Mouse (Mus musculus): ENCODE data around the gene Itgb5. TPM values are rescaled to one million over a fixed set of nuclear protein-coding genes. Genes with fewer than 3 reads are reported as not detected.

The Itgb5 gene
- polyA plus RNA-seq, 1 experiment from 2014 or later = 29.4 TPM

DNA sequence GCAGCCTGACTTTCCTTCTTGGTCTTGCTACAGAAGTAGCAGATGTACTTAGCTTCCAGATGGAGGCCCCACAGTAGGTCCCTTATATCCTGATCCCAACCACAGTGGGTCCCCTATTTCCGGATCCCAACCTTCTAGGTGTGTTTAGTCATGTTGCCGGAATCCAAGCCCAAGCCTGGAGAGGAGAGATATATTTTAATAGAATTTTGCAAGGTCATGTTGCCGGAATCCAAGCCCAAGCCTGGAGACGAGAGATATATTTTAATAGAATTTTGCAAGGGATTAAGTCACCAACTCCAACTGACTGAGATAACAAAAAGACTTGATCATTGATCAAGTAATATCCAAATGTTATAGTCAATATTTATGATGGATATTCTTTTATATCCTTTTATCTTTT lies 51.3 kb downstream of the Itgb5 start:
- H3K4me3 ChIP-seq (ENCODE audit: low read length) = no peak overlapping the region
- ATAC-seq (replicated peaks; ENCODE audit: extremely low read depth, insufficient read depth, low FRiP score) = no peak
- no peak overlapping the region for H3K27ac ChIP-seq (ENCODE audit: low read length)
- WGBS = 90% methylated on average over 4 of the region's 4 CpGs
- H3K36me3 ChIP-seq (ENCODE audit: control insufficient read depth, insufficient read depth) = no peaks in the 10 kb centered on the region
- no peaks in the 10 kb centered on the region for H3K9me3 ChIP-seq (replicated peaks; ENCODE audit: control insufficient read depth, low read length)
- H3K4me1 ChIP-seq (ENCODE audit: control insufficient read depth, insufficient read depth, low read length) = peaks cover 69% of the 10 kb centered on the region
- H3K27me3 ChIP-seq (ENCODE audit: control insufficient read depth, insufficient read depth, low read length) = no peaks in the 10 kb centered on the region
- H3K9ac ChIP-seq (ENCODE audit: low read length) = no peak overlapping the region
- H3K4me2 ChIP-seq (ENCODE audit: low read depth, low read length) = no peak overlapping the region

- Histone ChIP-seq H3K4me1 (ENCODE audit: control insufficient read depth, insufficient read depth, low read length) (peaks cover 67% of the 10 kb centered on the region), H3K27me3 (ENCODE audit: control insufficient read depth, insufficient read depth, low read length) (no peaks in the 10 kb centered on the region), H3K9ac (ENCODE audit: low read length) (no peak overlapping the region), H3K9me3 (replicated peaks; ENCODE audit: control insufficient read depth, low read length) (no peaks in the 10 kb centered on the region), H3K4me3 (ENCODE audit: low read length) (no peak overlapping the region), H3K36me3 (ENCODE audit: control insufficient read depth, insufficient read depth) (no peaks in the 10 kb centered on the region), H3K27ac (ENCODE audit: low read length) (peak overlapping the region; percentile 86), H3K4me2 (ENCODE audit: low read depth, low read length) (no peak overlapping the region)
- WGBS = 26% methylated on average over 4 of the region's 4 CpGs
- ATAC-seq (replicated peaks; ENCODE audit: extremely low read depth, insufficient read depth, low FRiP score) = peak; percentile 86
Observed at GRCm38 (mm10) chr16:33882540-33882939, 53.1 kb downstream of the Itgb5 start.

DNA sequence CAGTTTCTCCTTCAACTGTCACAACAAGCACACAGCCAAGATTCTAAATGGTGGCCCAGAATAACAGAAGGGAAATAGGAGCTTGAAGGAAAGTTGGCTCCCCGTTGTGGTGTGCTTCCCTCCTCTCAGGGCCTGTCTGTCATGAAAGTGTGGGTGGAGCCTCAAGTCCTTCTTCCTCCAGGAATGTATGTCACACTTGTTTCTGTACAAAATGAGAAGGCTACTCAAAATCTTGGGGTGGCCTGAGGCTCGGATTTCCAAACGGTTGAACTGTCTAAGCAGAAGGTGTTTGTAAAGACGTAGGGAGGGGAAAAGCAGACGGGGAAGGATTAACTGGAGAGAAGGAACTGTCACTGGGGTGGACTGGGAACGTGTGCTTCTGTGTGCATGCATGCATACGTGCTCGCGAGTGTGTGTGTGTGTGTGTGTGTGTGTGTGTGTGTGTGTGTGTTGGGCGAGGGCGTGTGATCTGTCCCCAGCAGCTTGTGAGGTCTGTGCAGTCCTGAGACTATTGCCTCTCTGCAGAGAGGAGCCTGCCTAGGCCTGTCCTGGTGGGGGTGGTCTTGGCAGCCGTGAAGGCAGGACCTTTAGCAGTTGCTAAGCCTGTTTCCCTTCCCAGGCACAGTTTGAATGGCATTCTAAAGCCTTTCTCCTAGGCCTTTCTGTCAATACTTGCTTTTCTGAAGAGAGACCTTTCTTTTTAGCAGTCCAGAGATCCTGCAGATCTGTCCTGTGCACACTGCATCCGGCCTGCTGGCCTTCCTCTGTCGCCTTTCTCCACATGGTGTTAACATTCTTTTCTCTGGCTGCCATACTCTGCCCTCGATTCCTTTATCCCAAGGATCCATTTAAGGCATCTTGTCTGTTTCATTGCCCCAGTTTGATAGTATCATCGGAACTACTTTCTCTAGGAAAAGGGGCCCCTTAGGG lies 53.8 kb downstream of the Itgb5 start:
- no peak overlapping the region for H3K9ac ChIP-seq (ENCODE audit: low read length)
- no peak overlapping the region for H3K4me3 ChIP-seq (ENCODE audit: low read length)
- no peaks in the 10 kb centered on the region for H3K9me3 ChIP-seq (replicated peaks; ENCODE audit: control insufficient read depth, low read length)
- no peaks in the 10 kb centered on the region for H3K36me3 ChIP-seq (ENCODE audit: control insufficient read depth, insufficient read depth)
- WGBS = 47% methylated on average over 16 of the region's 16 CpGs
- H3K27me3 ChIP-seq (ENCODE audit: control insufficient read depth, insufficient read depth, low read length) = no peaks in the 10 kb centered on the region
- ATAC-seq (replicated peaks; ENCODE audit: extremely low read depth, insufficient read depth, low FRiP score) = 0 out of 2 replicates have a peak, but pooled peaks have one; percentile 15
- H3K4me1 ChIP-seq (ENCODE audit: control insufficient read depth, insufficient read depth, low read length) = peaks cover 60% of the 10 kb centered on the region
- H3K4me2 ChIP-seq (ENCODE audit: low read depth, low read length) = no peak overlapping the region
- peak overlapping the region; percentile 86 for H3K27ac ChIP-seq (ENCODE audit: low read length)

GRCm38 (mm10) chr16:33884201-33884600 lies 54.7 kb downstream of the Itgb5 start:
- Histone ChIP-seq H3K27ac (ENCODE audit: low read length) (peak overlapping the region; percentile 86), H3K36me3 (ENCODE audit: control insufficient read depth, insufficient read depth) (no peaks in the 10 kb centered on the region), H3K4me2 (ENCODE audit: low read depth, low read length) (no peak overlapping the region), H3K9me3 (replicated peaks; ENCODE audit: control insufficient read depth, low read length) (no peaks in the 10 kb centered on the region), H3K9ac (ENCODE audit: low read length) (no peak overlapping the region), H3K27me3 (ENCODE audit: control insufficient read depth, insufficient read depth, low read length) (no peaks in the 10 kb centered on the region), H3K4me1 (ENCODE audit: control insufficient read depth, insufficient read depth, low read length) (peaks cover 53% of the 10 kb centered on the region), H3K4me3 (ENCODE audit: low read length) (no peak overlapping the region)
- ATAC-seq (replicated peaks; ENCODE audit: extremely low read depth, insufficient read depth, low FRiP score) = no peak
- 64% methylated on average over 5 of the region's 5 CpGs for WGBS

- H3K27ac ChIP-seq (ENCODE audit: low read length) = no peak overlapping the region
- no peak overlapping the region for H3K4me2 ChIP-seq (ENCODE audit: low read depth, low read length)
- 41% methylated on average over 11 of the region's 11 CpGs for WGBS
- no peak overlapping the region for H3K4me3 ChIP-seq (ENCODE audit: low read length)
- no peak overlapping the region for H3K9ac ChIP-seq (ENCODE audit: low read length)
- no peaks in the 10 kb centered on the region for H3K27me3 ChIP-seq (ENCODE audit: control insufficient read depth, insufficient read depth, low read length)
- no peak for ATAC-seq (replicated peaks; ENCODE audit: extremely low read depth, insufficient read depth, low FRiP score)
- no peaks in the 10 kb centered on the region for H3K36me3 ChIP-seq (ENCODE audit: control insufficient read depth, insufficient read depth)
- H3K4me1 ChIP-seq (ENCODE audit: control insufficient read depth, insufficient read depth, low read length) = peaks cover 46% of the 10 kb centered on the region
- no peaks in the 10 kb centered on the region for H3K9me3 ChIP-seq (replicated peaks; ENCODE audit: control insufficient read depth, low read length)
Observed at GRCm38 (mm10) chr16:33885021-33885471, 55.6 kb downstream of the Itgb5 start.

- no peak overlapping the region for H3K27ac ChIP-seq (ENCODE audit: low read length)
- no peaks in the 10 kb centered on the region for H3K27me3 ChIP-seq (ENCODE audit: control insufficient read depth, insufficient read depth, low read length)
- 79% methylated on average over 14 of the region's 14 CpGs for WGBS
- no peak overlapping the region for H3K4me2 ChIP-seq (ENCODE audit: low read depth, low read length)
- H3K9ac ChIP-seq (ENCODE audit: low read length) = no peak overlapping the region
- no peaks in the 10 kb centered on the region for H3K36me3 ChIP-seq (ENCODE audit: control insufficient read depth, insufficient read depth)
- no peak overlapping the region for H3K4me3 ChIP-seq (ENCODE audit: low read length)
- ATAC-seq (replicated peaks; ENCODE audit: extremely low read depth, insufficient read depth, low FRiP score) = no peak
- no peaks in the 10 kb centered on the region for H3K9me3 ChIP-seq (replicated peaks; ENCODE audit: control insufficient read depth, low read length)
- peaks cover 51% of the 10 kb centered on the region for H3K4me1 ChIP-seq (ENCODE audit: control insufficient read depth, insufficient read depth, low read length)
Observed at GRCm38 (mm10) chr16:33885671-33886328, 56.3 kb downstream of the Itgb5 start.

DNA sequence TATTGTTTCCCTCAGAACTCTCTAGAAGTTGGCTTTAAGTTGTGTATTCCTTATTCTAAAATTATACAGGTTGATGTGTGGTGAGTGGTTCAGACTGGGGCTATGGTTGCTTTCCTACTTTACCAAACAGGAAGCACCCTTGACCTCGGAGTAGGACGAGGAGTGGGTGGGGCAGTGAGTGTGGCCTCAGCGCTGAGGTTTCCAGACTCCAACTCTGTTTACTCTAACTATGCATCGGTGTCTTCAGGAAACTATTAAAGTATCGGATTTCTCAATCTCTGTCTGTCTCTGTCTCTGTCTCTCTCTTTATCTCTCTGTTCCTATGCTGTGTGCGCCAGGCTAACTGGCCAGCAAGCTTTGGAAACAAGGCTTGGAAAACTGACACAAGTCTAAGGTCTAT lies 57.2 kb downstream of the Itgb5 start:
- H3K9me3 ChIP-seq (replicated peaks; ENCODE audit: control insufficient read depth, low read length) = no peaks in the 10 kb centered on the region
- H3K4me1 ChIP-seq (ENCODE audit: control insufficient read depth, insufficient read depth, low read length) = peaks cover 57% of the 10 kb centered on the region
- H3K9ac ChIP-seq (ENCODE audit: low read length) = no peak overlapping the region
- no peaks in the 10 kb centered on the region for H3K36me3 ChIP-seq (ENCODE audit: control insufficient read depth, insufficient read depth)
- H3K4me3 ChIP-seq (ENCODE audit: low read length) = no peak overlapping the region
- no peak overlapping the region for H3K4me2 ChIP-seq (ENCODE audit: low read depth, low read length)
- no peaks in the 10 kb centered on the region for H3K27me3 ChIP-seq (ENCODE audit: control insufficient read depth, insufficient read depth, low read length)
- H3K27ac ChIP-seq (ENCODE audit: low read length) = no peak overlapping the region
- WGBS = 52% methylated on average over 6 of the region's 6 CpGs
- no peak for ATAC-seq (replicated peaks; ENCODE audit: extremely low read depth, insufficient read depth, low FRiP score)

DNA sequence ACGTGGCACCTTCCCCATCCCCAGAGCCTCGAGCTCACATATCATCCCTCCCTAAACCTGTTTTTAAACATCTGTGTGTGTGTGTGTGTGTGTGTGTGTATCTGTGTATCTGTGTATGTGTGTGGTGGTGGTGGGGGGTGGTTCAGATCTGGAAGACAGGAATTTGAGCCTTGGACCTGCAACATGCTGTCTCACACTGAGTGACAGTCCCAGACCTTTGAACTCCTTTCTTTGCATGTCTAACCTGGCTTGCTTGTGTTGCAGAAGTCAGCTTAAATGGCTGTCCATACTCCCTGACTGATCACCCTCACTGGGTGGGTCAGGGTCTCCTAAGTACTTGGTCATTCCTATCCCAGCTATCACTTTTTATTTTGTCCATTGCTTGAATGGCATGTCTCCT lies 58.5 kb downstream of the Itgb5 start:
- Histone ChIP-seq H3K4me2 (ENCODE audit: low read depth, low read length) (no peak overlapping the region), H3K36me3 (ENCODE audit: control insufficient read depth, insufficient read depth) (no peaks in the 10 kb centered on the region), H3K9ac (ENCODE audit: low read length) (no peak overlapping the region), H3K9me3 (replicated peaks; ENCODE audit: control insufficient read depth, low read length) (no peaks in the 10 kb centered on the region), H3K4me3 (ENCODE audit: low read length) (no peak overlapping the region), H3K27me3 (ENCODE audit: control insufficient read depth, insufficient read depth, low read length) (no peaks in the 10 kb centered on the region), H3K27ac (ENCODE audit: low read length) (no peak overlapping the region), H3K4me1 (ENCODE audit: control insufficient read depth, insufficient read depth, low read length) (peaks cover 53% of the 10 kb centered on the region)
- no peak for ATAC-seq (replicated peaks; ENCODE audit: extremely low read depth, insufficient read depth, low FRiP score)
- 80% methylated on average over 2 of the region's 2 CpGs for WGBS

DNA sequence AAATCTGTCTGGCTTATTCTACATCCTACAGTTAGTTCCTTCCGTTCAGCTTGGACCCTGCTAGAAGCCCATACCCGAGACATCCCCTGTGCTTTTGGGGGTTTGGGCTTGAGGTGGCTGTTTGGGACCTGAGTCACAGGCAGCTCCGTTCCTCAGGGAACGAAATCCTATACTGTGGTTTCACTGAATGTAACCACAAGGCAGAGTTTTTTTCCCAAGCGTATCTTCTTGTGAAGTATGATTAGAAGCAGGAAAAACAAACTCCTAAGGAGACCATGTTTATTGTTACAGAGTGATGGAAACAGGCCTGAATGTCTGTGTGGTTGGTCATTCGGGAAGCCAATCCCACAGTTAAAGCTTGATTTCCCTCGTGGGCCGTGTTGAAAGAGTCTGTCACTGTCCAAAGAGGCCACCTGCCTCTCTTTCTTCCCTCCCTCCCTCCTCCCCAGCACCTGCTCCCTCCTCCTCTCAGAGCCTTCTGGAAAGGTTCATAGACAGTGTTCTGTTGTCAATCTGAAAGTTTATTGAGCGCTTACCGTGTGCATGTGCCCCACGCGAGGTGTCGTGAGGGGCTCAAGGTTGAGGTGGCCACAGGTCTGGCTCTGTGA lies 59.6 kb downstream of the Itgb5 start:
- WGBS = 83% methylated on average over 13 of the region's 13 CpGs
- Histone ChIP-seq H3K36me3 (ENCODE audit: control insufficient read depth, insufficient read depth) (no peaks in the 10 kb centered on the region), H3K4me1 (ENCODE audit: control insufficient read depth, insufficient read depth, low read length) (peaks cover 45% of the 10 kb centered on the region), H3K27me3 (ENCODE audit: control insufficient read depth, insufficient read depth, low read length) (no peaks in the 10 kb centered on the region), H3K4me3 (ENCODE audit: low read length) (no peak overlapping the region), H3K27ac (ENCODE audit: low read length) (no peak overlapping the region), H3K9ac (ENCODE audit: low read length) (no peak overlapping the region), H3K9me3 (replicated peaks; ENCODE audit: control insufficient read depth, low read length) (no peaks in the 10 kb centered on the region), H3K4me2 (ENCODE audit: low read depth, low read length) (no peak overlapping the region)
- ATAC-seq (replicated peaks; ENCODE audit: extremely low read depth, insufficient read depth, low FRiP score) = no peak

Data from heart, embryonic 16.5 days (tissue).